Mouse (Mus musculus) gastrocnemius, adult 18-20 months (tissue): ENCODE results near the gene Padi4. TPM values are rescaled to one million over a fixed set of nuclear protein-coding genes. Genes with fewer than 3 reads are reported as not detected.
A peak's percentile ranks its signal among the peaks of the same experiment; 100 is the strongest.

Source experiments
- DNase-seq: peaks from one replicate; pipeline ENCODE4 v3.0.0; 2021; ENCODE audit warnings: low spot score
- total RNA-seq, 2 experiments: library from RNA; stranded (reverse); gene quantifications; 2 replicates each; pipeline ENCODE4 v1.2.3; 2021

The Padi4 gene
- total RNA-seq, 2 experiments from 2014 or later = 0.09 TPM; not detected in 1

DNA sequence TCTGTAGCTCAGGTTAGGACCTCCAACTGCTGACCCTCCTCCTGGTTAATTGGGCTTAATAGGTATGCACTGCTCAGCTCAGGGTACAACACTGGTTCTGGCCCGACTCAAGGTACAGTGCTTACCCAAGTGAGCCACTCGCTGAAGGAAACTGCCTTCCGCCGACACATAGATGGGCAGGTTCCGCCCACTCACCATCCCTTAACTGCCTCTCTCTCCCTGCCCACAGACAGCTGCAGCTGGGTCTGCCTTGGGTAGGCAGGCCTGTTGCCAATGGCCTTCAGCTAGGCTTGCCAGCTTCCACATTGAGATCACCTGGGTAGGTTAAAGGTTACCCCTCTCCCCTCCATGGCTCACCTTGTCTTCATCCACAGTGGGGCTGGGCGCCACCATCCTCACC, 32.6 kb downstream of the Padi4 start:
- DNase-seq = no peak

DNA sequence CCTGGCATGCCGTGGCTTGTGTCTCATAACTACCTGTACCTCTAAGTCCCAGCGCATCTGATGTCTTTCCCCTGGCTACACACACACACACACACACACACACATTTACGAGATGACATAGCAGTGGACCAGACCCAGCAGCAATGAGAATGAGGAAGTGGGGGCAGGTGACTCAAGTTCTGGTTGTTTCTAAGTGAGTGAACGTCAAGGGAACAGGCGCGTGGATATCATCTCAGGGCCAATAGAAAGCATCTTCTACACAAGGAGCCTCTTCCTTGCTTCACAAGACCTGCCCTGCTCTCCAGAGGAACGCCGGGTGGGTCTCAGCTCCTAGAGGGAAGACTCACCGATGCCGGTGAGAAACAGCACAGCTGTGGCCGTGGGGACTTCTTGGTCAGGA, 33.4 kb downstream of the Padi4 start:
- no peak for DNase-seq

DNA sequence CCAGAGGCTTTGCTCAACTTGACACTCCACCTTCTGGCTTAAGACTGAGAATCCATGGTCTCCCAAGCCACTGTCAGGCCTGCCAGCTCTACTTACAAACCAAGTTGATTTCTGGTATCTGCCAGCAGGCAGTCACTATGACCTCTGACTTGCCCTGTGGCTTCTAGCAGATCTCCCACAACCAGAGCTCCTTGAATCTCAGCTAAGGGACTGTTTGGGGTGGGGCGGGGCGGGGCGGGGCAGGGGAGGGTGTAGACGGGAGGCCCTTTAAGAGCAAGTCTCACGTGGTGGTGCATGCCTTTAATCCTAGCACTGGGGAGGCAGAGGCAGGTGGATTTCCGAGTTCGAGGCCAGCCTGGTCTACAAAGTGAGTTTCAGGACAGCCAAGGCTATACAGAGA, 41.2 kb downstream of the Padi4 start:
- DNase-seq = no peak

DNA sequence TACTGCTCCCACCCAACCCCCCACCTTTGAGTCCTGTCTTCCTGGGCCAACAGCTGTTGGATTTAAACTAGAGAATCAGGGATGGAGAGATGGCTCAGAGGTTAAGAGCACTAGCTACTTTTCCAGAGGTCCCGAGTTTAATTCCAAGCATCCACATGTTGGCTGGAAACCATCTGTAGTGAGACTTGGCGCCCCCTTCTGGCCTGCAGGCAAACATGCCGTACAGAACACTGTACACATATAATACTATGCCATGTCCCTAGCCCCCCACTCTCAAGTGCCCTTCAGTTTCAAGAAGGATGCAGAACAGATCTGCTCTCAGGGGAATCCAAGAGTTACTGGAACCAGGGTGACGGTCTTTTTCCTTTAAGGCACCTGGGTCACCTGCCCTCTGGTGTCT, 42.4 kb downstream of the Padi4 start:
- no peak for DNase-seq

DNA sequence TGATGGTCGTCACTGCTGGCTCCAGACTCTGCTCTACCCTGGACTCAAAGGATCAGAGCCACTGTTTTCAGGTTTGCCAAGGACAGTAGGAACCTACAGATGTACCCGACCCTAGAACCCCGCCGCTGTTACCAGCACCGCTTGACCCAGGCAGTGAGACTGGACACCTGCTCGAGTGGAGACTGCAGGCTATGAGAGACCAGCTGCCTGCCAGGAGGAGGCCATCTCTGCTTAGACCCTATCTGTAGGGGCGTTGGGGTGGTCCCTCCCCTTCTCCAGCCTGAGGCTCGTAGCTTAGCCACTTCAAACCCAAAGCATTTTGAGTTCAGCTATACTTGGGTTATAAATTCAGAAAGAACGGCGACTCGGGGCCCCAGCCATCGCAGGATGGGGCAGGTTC, 47.1 kb downstream of the Padi4 start:
- no peak for DNase-seq

DNA sequence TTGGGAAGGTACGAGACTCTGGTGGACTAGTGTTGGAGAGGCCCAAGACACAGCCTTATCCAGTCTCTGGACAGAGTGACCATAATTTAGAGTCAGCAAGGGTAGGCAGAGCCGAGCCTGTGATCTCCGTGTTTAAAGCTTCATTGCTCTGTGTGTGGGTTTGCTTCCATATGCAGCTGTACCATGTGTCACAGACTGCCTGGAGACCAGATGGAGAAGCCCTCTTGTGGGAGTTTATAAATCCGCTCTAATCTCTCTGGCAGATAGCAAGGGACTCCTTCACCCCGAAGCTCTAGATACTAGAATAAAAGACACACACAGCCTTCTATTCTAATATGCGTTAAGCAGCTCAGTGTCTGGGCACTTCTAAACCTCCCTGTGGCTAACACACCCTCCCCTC, 49.3 kb downstream of the Padi4 start:
- no peak for DNase-seq

DNA sequence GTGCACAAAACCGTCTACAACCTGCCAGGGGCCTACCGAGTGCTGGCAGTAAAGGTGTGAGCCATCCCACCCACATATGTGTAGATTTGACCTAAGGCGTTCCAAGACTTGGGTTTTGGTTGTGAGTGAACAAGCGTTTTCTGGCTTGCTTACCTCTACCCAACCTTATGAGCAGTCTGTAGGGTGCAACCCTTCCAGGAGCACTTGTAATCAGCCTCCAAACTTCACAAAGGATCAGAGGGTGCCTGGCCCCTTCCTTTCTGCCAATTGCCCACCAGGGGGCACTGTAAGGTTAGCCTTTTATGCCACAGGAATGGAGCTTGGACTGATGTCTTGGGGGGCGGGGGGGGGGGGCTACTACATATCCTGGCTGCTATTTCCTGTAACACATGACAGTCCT, 50.2 kb downstream of the Padi4 start:
- DNase-seq = no peak

DNA sequence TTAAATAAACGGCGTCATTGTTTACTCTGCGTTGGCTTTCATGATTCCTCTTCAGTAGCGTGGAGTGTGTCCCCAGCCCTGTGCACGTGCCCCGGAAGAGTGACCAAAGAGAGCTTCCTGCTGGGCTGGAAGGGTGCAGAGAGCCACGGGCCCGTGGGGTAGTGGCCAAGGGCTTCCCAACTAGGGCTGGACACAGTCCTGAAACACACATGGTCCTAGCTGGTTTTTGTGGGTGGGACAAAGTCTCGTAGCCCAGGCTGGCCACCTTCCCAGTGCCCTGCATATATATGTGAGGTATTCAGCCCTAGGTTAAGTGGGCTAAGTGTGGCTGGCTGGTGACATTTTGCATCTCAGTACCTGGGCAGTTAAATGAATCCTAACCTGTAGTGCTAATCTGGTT, 50.8 kb downstream of the Padi4 start:
- no peak for DNase-seq

DNA sequence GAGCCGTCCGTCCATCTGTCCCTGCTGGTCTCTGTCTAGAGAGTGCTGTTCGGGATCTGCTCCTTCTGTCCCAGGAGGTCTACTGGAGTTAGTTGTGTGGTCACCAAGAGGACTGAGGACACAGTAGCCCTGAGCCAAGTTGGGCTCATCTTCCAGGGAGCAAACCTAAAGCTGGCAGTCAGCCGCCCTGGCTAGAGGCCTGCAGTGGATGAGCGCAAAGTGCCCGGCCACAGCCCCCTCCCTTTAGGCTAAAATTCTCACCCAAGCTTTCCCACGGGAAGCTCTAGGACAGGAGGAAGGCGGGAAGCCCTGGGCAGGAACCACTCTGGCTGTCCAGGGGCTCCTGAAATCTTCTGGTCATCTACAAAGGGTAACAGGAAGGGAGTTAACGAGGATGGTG, 51.3 kb downstream of the Padi4 start:
- no peak for DNase-seq

DNA sequence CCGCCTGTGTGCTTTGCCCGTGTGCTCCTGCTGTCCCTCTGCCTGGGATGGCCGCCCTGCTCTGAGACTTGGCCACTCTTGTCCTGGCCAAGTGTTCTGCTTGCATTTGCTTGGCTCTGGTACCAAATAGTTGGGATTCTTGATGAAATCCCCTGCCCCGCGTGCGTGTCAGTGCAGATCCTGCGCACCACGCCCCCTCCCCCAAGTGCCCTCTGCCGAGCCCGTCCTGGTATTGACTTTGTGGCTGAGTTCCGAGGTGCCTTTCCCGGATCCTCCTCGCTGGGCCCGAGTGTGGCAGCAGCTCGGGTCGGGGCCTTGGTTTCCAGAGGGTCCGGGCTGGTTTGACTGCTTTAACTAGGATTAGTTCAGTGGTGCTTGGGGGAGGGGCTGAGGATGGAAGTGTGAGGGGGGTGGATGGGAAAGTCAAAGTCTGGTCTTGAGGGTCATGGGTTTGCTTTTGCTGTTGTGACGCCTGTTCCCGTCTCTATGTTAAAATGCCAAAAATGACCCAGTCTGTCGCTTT, 52.0 kb downstream of the Padi4 start:
- no peak for DNase-seq

DNA sequence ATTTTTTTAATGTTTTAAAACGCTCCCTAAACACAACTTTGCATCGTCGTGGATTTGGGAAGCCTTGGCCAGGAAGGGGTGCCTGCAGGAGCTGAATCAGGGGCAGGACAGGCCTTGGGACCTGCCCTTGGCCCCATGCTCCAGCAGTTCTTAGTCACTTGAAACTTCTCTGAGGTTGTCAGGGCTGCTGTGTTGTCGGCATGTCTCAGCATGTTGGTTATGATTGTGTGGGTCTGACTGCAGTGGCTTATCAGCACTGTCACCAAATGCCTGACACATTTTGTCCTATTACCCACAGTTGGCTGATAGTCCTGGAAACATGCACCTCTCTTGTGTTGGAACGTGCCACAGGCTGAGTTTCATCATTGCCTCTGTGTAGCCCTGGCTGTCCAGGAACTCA, 53.9 kb downstream of the Padi4 start:
- DNase-seq = no peak

DNA sequence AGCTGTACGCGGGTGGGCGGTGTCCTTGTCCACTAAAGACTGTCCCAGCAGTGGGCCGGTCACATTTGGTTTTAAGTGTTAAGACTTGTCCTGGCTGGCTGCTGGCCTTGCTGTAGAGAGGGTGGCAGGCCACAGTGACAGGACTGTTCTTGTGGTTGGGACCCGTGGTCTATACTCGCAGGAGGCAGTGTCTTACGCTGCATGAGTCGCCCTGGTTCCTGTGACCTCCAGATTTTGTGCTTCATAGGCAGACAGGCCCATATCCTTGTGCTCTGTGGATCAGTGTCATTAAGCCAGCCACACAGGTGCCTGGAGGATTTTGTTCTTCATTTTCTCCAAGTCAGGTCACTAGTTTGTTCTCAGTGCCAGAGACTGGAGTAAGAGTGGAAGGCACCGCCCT, 55.6 kb downstream of the Padi4 start:
- no peak for DNase-seq

DNA sequence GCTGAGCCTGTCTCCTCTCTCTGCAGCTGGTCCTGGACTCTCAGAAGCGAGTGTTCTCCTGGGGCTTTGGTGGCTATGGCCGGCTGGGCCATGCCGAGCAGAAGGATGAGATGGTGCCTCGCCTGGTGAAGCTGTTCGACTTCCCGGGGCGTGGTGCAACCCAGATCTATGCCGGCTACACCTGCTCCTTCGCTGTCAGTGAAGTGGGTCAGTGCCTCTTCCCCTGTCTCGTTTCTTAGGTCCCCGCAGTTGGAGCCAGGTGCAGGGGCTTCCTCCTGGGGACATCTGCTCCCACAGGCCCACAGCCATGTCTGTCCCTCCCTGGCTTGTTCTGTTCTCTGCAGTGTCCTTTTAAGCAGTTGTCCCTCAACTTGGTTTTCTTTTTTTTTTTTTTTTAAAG, 57.0 kb downstream of the Padi4 start:
- DNase-seq = no peak

DNA sequence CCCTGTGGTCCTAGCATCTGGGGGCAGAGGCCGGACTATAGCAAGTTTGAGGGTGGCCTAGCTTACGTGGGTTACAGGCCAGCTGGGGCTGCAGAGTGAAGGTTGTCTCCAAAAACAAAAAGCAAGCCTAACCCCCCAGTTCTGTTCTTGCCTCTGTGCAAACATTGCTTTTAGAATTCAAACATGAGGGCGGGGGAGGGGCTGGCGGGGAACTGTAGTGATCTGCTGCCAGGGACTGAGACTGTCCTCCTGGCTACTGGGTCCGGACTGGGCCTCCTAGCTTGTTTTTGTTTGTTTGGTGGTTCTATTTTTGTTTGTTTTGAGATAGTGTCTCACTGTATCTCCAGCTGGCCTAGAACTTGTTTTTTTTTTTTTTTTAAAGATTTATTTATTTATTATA, 59.5 kb downstream of the Padi4 start:
- DNase-seq = no peak

DNA sequence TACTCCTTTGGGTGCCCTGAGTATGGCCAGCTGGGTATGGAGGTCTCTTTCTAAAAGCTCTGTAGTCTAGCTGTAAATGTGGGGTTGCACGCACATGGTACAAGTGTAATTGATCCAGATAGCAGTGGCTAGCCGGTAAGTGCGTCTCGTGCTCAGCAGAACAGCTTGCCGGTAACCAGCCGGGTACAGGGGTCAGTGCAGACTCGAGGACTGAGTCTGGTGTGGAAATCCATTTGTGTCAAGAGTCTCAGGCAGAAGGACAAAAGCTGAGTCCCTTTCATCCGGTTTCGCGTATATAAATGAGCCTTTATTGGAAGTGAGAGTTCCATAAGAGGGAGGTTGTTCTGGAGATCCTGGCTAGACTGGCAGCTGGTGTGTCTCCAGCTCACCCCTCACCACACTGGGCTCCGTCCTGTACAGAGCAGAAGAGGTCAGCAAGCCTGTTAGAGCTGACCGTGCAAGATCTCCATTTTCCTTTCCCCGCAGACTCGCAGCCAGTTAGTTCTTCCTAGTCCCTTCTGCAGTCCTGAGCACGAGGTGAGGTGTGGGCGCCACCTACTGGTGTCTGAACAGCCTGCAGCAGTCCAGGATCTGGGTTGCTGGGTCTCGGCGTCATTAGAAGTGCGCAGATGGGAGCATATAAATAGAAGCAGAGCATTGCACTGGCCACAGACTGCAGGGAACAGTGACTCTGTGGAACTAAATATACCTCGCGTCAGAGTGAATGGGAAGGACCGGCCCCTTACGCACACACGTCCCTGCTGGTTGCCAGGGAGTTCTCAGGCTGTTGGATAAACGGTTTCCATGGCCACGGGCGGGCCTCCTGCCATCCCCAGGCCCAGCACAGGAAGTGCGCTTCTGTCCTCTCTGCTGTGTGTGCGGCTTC, 60.3 kb downstream of the Padi4 start:
- peak; percentile 97 for DNase-seq

DNA sequence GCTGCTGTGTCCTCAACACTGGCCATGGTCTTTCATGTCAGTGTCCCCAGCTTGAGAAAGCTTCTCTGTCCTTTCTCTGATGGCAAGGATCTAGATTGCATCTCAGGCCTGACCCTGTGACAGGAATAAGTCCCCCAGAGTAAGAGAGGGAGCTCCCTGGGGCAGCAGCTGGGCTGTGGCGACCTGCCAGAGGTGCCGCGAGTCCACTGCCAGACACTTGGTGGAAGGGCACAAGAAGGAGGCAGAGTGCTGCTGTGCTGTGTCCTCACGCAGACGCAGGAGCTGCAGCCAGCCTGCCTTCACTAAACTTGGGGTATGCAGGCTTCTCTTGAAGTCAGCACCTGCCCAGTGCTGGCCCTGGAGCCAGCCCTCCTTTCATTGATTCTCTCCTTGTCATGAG, 62.7 kb downstream of the Padi4 start:
- DNase-seq = peak; percentile 71

DNA sequence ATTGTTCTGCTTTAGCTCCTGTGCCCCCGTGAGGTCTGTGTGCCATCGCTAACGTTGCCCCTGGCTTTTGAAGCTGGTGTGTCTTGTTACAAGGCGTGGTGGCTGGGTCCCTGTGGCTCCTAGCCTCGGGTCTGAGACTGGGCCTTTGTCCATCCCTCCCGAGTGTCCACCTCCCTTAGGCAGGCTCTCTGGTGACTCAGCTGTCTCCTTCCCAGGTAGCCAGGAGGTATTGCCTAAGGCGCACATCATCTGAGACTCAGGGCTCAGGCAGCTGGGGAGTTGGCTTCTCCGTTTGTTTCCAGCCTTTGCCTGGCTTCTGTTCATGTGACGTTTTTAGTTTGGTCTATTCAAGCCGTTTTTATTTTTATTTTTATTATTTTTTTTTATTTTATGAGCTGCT, 63.3 kb downstream of the Padi4 start:
- DNase-seq = no peak

DNA sequence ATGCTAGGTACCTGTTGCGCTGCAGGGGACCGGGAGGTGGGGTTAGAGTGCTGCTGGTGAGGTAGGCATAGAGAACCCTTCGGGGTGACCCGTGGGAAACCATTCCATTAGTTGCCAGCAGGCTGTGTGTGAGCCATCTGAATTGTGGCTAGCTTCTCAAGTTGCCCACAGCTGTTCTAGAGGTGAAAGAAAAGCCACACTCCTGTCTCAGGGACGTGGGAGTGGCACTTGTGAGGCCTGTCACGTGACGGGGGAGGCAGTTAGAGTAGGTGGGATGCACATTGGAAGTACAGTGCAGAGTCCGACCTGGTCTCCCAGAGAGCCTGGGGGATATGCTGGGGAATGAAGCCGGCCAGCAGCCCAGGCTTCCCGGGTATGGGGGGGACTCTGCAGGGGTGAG, 64.4 kb downstream of the Padi4 start:
- DNase-seq = no peak

DNA sequence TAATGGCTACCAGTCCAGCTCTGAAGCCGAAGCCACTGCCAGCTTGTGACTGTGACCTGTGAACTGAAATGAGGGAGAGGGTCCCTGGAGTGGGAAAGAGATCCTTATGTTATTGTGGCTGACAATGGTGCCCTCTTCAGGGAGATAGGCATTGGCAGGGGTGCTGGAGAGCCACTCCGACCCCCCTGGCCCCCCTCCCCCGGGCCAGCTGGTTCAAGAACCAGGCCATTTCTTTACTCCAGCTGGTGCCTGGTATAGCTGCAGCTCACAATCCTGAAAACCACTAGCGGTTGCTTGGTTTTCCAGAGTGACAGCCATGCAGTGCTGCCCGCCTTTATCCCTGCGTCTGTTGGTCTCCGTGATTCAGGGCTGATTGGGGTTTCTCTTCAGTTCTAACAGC, 64.9 kb downstream of the Padi4 start:
- DNase-seq = no peak

DNA sequence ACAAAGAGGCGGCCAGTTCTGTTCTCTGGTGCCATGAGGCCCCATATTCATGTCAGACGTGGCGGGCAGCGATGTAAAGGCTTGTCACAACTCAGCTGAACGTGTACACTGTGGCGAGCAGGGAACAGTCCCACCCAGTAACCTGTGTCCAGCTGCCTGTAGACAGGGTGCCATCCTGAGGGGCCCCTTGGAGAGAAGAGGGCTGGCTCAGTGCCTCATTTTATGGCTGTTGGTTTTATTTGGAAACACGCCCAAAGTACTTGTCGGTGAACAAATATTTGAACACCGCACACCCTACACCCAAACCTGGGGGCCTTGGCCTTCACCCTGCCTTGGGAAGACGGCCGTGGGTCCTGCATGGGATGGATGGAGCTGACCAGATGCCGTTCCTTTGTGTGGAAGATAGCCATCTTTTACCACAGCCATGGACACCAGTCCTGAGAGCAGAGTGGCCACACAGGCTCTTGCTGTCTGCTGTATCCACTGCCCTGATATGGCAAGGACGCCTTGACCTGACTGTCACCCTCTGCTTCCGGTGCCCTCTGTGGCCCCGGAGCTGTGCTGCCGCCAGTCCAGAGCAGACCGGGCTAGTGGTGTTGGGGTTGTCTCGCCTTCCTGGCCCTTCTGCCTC, 65.6 kb downstream of the Padi4 start:
- DNase-seq = no peak

DNA sequence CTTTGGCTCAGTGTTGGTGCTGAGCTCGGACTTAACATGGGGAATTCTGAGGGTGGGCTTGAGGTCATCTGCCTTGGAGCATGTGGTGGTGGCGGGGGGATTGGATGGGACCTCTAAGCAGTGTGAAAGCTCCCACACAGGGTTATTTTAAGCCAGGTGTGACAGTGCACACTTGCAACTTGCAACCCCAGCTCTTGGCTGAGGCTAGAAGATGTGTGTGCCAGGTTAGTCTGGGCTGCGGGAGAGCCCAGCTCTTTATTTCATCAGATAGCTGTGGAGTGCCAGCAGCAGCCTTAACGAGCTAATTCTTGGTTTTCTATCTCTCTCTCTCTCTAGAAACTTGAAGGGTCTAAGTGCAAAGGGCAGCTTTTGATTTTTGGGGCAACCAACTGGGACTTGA, 66.4 kb downstream of the Padi4 start:
- DNase-seq = peak; percentile 64

DNA sequence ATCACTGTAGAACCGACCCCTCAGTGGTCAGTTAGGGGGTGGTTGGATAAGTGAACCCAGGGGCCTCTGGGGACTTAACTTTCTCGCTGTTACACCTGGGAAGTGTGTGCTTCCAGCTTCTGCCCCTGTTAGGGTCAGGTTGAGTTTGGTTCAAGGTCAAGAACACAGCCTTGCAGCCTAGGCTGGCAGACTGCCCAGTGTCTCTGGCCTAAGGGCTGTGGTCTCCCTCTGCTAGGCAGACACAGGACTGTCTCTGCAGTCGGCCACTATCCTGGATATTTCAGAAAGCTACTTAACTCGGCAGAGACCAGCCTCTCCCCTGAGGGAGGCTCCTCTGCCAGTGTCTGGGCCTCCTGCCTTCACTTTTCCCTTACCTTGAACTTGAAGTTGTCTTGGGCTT, 69.9 kb downstream of the Padi4 start:
- DNase-seq = no peak

DNA sequence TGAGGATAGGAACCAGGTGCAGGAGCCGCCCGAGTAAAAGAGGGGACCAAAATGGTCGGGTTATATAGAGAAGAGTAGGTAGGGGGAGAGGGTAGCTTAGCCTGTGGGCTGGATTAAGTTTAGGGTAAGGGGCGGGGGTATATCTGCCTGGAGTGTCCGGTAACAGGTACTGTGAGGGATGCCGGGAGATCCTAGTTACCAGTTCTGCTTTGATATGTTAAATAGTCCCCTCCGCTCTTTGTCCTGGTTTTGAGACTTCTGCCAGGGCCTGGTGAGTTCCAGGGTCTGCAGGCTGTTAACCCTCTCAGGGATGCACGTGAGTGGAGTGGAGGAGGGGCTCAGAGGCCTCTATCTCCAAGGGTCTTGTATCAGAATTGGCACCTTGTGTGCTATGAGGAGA, 70.4 kb downstream of the Padi4 start:
- DNase-seq = no peak
